Mouse (Mus musculus): ENCODE results near the gene Sbno1.

The Sbno1 gene

DNA sequence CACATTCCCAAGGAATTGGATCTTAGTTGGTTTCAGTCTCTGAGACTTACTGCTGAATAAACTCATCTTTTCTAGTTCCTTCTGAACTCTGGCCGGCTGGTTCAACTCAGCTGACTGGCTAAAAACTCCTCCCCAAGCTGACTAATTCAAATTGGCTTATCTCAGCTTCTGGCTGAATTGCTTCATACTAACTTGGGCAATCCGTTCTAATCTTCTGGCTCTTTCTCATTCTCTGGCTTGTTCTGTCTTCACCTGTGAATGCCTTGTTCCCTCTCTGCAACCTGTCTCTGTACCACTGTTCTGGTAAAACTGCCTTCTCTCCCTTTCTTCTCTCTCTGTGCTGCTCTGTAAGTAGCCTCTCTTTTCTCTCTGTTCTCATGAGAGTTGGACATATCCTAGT is 16.8 kb upstream of the Sbno1 start:
- DNase-seq: no peak

DNA sequence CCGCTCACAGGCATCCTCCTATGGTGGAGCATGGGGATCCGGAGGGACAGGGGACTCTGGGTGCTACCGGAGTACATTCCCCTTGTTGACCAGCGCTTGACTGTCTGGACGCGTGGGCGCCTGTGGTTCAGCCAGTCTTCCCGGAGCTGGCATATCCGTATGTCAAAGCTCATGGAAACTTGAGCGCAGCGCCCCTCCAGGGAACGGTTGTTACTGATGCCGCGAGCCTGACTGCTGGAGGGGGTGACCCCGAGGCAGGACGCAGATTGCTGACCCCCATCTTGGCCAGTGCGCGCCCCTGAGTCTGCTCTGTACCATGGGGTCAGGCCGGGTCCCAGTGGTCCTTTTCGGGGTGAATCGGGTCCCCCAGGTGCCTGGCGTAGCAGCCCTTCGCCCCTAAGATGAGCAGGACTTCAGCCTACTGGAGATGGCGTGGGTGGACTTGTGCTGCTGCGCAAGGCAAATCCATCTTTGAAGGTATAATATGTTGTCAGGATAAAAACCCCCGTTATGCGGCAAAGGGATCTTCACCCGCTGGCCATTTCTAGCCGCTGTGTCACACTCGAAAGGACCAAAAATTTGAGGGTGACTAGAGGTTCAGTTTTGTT is 14.4 kb upstream of the Sbno1 start:
- no peak for DNase-seq

DNA sequence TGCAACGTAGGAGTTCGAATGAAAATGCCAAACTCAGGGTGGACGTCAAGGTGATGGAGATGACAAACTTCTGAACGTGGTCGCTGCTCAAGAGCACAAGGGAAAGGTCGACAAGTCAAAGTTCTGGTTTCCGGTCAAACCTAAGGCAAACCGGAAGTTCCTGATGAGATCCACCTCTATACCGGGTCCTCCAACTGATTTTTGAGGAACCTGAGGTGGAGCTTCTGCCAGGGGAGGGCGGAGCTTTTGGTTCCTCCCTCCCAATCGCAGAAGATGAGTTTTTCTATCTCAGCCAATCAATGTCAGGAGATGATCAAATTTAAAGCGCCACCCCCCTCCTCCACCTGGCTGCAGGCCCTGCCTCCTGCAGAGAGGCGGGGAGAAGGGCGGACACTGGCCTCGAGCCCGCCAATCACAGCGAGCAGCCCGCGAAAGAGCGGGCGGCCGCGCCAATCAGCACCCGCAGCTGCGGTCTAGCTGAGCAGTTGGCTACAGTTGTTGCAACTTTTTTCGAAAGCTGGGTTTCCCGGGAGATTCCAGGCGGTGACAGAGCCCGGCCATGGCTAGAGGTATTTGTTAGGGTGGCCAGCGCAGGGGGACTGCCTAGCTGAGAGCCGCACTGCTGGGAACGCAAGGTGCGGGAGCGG is 13.8 kb upstream of the Sbno1 start, which contains the start of gene Kmt5a:
Gene Kmt5a (plus strand): TSS at position 484 of the 647 bp plus-strand sequence.
- peak; percentile 100 for DNase-seq

DNA sequence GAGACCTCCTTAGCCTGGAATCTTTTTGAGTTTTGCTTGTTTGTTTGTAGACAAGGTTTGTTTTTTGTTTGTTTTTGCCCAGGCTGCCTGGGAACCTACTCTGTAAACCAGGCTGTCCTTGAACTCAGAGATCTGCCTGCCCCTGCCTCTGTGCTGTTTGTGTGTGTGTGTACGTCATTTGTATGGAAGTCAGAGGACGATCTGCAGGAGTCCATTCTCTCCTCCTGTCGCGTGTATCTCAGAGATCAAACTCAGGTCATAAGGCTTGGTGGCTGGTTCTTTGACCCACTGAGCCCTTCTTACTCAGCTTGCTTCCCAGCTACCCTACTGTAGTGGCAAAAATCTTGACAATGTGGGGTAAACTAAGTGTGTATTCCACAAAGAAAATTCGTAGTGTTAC is 12.9 kb upstream of the Sbno1 start:
- no peak for DNase-seq

DNA sequence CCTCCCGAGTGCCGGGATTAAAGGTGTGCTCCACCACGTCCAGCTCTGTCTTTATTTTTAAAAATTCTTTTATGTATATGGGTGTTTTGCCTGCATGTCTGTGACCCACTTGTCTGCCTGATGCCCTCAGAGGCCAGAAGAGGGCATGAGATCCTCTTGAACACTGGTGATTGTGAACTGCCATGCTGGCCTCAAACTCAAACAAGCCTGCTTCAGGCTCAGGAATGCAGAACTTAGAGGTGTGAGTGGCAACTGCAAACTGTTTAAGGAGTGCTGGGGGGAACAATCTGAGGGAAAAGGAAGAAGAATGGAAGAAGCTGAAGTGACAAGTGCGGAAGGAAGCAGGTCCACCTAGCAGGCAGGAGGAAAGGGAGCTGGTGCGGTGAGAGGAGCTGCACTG is 12.4 kb upstream of the Sbno1 start:
- DNase-seq: peak; percentile 94

DNA sequence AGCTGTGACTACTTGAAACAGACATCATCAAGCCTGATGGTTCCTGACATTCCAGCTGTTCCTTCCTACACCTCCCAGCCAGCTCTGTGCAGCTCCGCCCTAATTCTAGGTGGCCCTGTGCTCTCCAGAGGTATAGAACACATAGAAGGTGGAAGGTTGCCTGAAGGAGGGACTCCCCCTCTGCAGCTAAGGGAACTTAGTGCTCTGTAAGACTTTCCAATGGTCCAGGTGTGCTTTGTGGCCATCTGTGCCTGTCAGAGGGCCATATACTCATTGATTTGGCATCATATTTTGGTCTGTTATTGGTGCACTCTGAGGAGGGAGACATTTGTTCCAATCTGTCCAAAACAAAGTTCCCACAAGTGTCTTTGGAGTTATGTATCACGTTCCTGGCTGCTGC is 7.2 kb upstream of the Sbno1 start:
- peak; percentile 87 for DNase-seq

DNA sequence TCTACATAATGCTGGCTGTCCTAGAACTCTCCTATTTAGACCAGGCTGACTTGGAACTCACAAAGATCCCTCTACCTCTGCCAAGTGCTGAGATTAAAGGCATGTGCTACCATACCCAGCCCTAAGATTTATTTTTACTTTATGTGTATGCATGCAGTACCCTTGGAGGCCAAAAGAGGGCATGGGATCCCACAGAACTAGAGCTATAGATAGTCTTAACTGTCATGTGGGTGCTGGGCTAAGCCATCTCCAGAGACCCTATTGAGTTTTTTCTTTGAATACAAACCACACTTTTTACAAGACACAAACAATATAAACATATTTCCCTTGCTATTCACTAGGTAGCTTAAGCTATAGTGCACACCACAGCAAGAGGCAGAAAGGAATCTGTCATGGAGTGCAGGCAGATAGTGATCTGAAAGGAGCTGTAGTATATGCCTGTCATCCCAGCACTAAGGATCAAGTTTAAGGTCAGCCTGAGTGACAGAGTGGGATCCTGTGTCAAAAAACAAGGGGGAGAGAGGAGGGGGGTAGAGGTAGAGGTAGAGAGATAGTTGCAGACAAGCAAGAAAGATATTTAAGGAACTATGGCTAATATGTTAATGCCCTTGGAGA is 6.7 kb upstream of the Sbno1 start:
- DNase-seq: peak; percentile 91

DNA sequence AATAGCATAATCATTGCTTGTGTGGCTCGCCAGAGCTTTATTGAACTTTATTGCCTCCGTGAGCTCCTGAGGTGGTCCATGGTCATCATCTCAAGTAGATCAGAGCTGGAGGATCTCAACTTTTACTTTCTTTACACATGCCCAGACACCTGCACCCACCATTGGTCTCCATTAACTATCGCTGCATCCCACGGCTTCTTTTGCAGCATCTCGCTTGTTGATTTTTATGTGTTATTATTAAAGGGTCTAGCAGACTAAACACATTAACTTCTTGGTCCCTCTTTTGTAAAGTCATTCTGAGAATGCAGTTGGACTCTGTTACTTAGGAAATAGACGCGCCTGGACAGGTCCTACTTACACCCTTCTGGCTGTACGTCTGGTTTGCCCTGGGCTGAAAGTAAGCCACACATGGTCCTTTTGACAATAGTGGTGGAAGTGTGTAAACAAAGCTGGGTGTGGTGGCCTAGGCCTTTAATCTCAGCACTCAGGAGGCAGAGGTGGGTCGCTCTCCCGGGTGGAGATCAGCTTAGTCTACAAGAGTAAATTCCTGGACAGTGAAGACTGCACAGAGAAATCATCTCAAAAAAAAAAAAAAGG is 772 bp upstream of the Sbno1 start:
- peak; percentile 89 for DNase-seq

DNA sequence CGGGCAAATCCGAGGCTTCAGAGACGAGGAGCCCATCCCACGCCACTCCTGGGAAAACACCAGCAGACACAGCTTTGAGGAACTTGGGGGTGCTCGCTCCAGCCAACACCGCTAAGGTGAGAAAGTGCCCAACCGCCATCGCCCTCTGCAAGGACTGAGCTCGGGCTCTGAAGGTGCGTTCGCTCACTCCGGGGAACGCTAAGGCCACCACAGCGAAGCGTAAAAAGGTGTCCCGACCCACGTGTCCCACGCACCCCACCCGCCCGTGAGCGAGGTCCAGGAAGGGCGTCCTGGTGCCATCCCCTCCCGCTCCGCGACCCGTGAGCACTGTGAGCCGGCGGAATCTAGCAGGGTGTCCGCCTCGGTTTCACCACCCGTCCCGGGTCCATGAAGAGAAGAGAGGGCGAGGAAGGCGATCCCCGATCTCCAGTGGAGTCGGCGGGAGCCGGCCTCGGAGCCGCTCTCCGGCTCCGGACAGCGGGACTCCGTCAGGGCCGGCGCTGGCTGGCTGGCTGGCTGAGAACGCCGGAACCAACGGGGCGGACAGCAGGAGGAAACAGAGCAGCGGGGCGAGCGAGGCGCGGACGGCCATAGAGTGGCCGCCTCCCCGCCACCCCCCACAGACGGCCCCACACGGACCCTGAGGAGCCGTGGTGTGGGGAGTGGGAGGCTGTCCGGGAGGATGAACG is 934 bp downstream of the Sbno1 start:
- peak; percentile 95 for DNase-seq

DNA sequence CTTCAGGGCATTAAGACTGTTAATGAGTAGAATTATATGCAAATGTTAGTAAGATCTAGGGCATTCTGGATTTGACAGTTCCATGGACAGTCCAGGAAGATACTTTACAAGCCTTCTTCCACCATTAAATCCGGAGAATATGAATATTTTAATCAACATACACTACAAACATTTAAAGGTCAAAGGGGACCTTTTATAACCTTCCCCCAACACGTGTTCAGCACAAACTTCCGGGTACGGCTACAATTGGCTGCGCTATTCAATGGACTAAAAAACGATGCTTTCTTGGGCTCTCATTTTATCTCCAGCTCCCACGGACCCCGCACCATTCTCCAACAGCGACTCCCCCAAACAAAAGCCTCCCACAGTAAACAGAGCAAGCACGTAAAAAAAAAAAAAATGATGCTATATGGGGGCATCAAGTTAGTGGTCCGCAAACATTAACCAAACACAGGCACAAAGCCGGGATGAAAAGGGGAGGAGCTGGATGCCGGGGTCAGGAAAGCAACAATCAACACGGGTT is 1.5 kb downstream of the Sbno1 start:
- no peak for DNase-seq

DNA sequence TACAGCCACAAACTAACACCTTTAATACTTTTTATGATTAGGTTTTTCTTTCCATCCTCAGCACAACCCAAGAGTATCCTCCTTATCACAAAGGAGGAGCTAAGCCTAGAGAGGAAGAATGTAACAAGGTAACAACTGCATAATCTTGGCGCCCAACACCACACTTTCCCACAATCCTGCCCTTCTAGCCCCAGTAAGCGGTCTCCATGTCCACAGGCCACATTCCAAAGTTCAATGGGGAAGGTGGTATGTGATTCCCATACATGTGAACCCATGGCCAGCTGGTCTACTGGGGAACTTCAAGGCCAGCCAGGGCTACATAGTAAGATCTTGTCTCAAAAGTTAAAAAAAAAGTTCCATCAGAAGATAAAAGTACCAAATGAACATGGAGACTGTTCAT is 4.0 kb downstream of the Sbno1 start:
- peak; percentile 76 for DNase-seq

DNA sequence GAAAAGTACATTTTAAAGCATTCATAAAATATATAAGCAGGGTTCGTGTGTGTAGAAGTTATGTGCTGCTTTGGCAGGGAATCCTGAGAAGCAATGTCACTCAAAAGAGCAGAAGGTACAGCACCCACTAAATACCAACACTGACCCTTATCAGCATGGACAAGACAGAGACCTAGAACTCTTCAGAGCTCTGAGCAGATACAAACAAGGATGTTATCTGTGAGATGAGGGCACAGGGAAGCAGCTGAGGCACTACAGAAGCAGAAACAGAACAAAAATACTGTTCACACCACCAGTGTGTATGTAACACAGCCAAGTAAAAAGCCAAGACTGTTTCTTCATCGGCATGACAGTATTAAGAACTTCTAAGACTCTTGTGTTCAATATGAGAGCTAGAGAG is 6.9 kb downstream of the Sbno1 start:
- DNase-seq: peak; percentile 13

DNA sequence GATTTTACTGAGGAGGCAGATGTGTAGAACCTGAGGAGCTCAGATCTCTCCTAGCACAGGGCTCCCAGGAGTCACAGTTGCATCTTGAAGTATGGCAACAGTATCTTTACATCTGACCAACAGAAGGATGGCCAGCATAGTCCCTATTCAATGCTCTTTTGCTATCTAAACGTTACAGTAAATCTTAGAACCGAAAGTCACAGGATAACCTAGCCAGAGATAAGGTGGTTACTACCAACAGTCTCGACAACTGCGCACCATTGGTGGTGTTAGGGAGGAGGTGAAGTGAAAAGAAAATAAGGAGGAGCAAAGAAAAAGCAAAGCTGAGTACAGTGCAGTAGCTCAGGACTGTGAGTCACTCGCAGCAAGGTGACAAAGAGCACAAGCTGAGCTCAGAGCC is 13.6 kb downstream of the Sbno1 start:
- DNase-seq: no peak

DNA sequence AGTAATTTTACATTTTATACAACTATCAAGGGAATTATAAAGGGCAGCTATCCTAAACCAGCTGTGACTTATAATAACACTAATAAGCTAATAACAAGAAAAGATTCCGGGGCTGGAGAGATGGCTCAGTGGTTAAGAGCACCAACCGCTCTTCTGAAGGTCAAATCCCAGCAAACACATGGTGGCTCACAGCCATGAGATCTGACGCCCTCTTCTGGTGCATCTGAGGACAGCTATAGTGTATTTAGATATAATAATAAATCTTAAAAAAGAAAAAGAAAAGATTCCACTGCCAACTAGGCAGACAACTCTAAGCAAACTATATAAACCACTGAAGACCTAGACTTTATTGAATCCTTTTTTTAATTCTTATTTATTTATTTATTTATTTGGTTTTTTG is 15.0 kb downstream of the Sbno1 start:
- no peak for DNase-seq

DNA sequence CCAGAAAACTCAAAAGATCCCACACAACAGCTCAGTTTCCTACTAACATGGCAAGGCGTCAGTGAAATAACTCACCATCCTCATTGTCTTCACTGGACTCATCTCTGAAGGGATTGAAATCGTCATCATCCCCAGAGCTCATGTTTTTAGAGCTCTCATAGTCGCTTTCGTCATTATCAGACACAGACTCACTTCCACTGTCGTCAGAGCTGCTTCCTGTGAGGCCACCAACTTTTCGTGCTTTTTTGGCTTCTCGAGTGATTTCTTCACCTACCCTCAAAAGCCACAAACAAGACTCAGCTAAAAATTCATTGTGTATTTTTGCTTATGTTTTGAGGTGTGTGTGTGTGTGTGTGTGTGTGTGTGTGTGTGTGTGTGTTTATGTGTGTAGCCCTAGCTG is 32.1 kb downstream of the Sbno1 start:
- DNase-seq: no peak

DNA sequence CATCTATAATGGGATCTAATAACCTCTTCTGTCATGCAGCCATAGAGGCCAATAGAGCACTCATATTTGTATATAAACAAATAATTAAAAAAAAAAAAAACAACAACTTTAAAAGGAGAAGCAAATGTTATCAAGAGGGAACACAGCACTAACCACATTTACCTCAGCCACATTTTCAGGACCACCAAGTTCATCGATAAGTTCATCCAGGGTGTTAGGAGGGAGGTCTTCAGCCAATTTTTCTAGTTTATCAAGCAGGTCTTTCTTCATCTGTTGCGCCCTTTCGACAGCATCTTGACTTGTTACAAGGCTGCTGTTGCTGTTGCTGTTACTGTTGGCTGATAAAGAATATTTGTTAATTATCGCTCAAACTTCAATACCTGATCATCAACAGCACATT is 33.4 kb downstream of the Sbno1 start:
- DNase-seq: no peak

DNA sequence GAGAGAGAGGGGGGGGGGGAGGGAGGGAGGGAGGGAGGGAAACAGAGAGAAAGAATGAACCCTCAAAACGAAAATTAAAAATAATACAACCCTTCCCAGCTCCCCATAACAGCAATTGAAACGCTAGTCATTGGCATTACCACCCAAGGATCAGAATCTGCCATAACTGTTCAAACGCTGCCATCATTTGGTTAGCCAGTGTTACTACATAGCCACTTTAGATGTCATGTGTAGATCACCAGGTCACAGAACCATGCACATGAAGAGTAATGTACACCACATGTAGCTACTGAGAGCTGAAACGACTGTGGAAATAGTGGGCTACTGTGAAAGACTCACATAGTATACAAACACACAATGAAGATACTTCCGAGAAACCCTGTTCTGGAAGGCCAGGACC is 37.9 kb downstream of the Sbno1 start:
- DNase-seq: no peak

DNA sequence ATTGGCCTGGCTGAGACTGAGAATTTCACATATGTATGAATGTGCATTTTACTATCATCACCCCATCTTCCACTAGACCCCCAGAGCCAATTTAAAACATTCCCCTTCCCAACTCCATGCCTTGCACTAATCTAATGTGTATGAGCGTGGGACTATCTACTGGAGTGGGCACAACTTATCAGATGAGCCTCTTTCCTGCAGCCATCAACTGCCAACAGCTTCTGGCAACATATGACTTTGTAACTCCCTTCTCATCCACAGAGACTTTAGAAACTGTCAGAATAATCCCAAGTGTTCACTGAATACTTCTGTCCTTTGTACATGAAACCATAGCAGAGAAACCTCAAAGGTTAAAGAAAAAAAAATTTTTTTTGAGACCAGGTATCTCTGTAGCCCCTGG is 45.7 kb downstream of the Sbno1 start:
- no peak for DNase-seq

DNA sequence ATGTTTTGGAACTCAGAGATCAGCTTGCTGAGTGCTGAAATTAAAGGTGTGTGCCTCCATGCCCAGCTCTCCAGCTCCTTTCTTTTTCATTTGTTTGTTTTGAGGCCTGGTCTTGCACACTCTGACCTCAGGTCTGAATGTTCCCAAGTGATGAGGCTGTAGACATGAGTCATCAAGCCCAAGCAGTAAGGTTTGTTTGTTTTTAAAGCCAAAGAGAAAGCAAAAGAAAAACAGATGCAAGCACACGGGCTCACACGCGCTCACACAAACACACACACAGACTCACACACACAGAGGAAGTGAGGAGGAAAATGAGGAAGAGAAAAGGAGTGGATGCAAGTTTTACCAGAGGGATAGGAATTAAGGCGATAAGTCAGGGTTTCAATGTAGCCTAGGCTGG is 48.7 kb downstream of the Sbno1 start:
- DNase-seq: peak; percentile 57

DNA sequence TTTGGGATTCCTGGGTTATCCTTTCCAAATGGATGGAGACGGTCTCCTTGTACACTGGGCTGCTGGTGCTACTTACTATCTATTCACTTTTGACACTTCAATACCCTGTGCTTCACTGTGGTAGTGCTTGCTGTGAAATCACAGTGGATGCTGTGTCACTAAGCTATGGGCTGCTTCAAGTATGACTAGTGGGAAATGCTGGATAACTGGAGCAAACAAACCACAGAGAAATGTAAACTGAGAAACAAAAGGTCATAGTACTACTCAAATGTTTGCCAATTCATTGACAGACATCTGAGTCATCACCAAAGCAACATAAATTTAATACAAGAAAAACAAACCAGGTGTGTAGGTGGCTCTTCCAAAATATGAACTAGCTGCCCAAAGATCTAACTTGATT is 49.4 kb downstream of the Sbno1 start:
- DNase-seq: no peak

DNA sequence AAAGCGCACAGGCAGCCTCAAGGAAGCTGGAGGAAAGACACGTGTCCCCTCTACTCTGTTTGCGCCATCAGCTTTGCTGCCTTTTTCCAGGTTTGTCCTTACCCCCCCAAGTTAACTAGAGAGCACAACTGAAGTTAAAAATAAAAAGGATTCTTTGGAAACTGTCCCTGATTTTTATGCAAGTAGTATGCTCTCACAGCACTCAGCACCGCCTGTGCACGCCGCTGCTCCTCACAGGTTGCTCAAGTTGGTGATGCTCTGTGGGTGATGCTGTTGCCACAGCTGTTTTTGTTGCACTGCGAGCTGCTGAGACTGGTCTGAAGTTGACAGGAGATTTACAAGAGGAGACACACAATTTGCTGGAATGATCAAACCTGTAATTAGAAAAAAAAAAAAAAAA is 51.5 kb downstream of the Sbno1 start:
- peak; percentile 59 for DNase-seq

DNA sequence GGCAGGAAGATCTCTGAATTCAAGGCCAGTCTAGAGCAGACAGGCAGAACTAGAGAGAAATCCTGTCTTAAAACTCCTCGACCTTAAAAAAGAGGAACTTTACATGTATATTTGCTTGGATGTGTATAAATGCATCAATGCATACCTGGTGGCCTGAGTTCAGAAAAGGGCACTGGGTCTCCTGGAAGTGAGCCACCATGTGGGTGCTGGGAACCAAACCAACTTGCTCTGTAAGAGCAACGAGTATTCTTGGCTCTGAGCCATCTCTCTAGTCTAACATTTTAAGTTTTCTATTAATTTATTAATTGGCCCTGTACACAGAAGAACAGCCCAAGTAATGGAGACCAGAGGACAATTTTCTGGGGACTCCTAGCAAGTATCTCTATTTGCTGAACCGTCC is 59.1 kb downstream of the Sbno1 start:
- DNase-seq: peak; percentile 61

DNA sequence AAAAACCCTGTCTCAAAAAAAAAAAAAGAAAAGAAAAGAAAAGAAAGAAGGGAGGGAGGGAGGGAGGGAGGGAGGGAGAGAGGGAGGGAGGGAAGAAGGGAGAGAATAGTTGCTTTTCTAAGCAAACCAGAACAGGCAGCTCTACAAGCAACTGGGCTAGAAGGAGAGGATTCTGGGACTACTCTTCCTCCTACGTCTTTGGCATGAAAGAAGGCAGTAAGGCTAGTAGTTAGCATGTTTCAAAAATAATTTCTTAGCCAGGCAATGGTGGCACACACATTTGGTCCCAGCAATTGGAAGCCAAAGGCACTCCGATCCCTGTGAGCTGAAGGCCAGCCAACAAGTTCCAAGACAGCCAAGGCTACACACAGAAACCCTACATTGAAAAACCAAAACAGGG is 60.0 kb downstream of the Sbno1 start:
- no peak for DNase-seq
